In the genomic region with DNA sequence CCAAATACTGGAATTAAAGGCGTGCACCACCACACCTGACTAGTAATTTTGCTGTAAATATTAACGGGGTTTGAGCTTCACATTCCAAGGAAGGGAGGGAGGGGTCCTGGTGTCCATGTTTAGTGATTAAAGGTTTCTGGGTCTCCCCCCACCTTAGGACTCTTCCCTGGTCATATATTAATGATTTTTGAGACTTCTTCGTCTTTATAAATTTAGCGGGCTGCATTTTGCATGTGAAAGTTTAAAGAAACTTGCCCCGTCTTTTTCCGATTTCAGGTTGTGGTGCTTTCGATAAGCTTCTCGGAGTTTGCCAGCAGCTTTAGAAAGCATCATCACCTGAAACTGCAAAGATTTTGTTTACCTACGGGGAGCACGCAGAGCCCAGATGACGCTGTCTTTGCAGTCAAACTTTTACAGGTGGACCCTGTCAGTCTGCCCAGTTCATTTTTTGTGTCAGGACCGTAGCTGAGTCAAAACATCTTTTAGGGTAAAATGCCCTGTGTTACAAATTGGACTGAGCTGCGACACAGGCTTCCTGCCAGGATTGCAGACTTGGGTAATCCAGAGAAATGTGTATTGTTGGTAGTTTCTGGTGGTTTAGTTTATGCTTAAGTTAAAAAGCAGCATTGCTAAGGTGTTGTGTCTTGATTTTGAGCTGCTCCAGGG, we compare ENCODE assay signal across 8 mouse cellular contexts. TPM values are rescaled to one million over a fixed set of nuclear protein-coding genes. Genes with fewer than 3 reads are reported as not detected.
A peak's percentile ranks its signal among the peaks of the same experiment; 100 is the strongest.
DNase-seq lines count a peak whose midpoint lies in the region; ATAC-seq lines count a peak whose summit lies in the region.

No protein-coding gene starts in this region.

- WGBS in lung, embryonic 15.5 days: 54% methylated on average over 13 of the region's 13 CpGs
- 95% methylated on average over 13 of the region's 13 CpGs for WGBS in midbrain, embryonic 10.5 days

- no peak for DNase-seq in lung, postnatal 36 days
- DNase-seq in cerebellum, postnatal 10 days: peak; percentile 52 to 59
- peak; percentile 69 for DNase-seq in induced T-regulatory cell, adult 2 months (ENCODE audit: low read depth)
- no peak for DNase-seq in midbrain, embryonic 10.5 days (ENCODE audit: low spot score)
- no peak for DNase-seq in natural killer cell, adult 2 months (ENCODE audit: low spot score in 2 of 2)
- DNase-seq in frontal cortex, adult 2 months (ENCODE audit: extremely low spot score in 1 of 2, low spot score in 1 of 2): no peak

- peak overlapping the region; percentile 67 for H3K4me2 ChIP-seq in lung, embryonic 15.5 days

- peaks cover 27% of the 10 kb centered on the region for H3K36me3 ChIP-seq in lung, embryonic 15.5 days
- peaks cover 73% of the 10 kb centered on the region for H3K36me3 ChIP-seq in midbrain, embryonic 10.5 days

- H3K9ac ChIP-seq in lung, embryonic 15.5 days: 0 out of 2 replicates have a peak overlapping the region, but pooled peaks have one; percentile 14

- no peak for ATAC-seq in lung, embryonic 15.5 days (ENCODE audit: borderline replicate concordance, extremely low read depth, low FRiP score, low TSS enrichment)
- ATAC-seq in erythroblast, adult 5-6 weeks (replicated peaks; ENCODE audit: low FRiP score, poor library complexity, severe bottlenecking): no peak

- no peaks in the 10 kb centered on the region for H3K27me3 ChIP-seq in lung, embryonic 15.5 days
- no peaks in the 10 kb centered on the region for H3K27me3 ChIP-seq in midbrain, embryonic 10.5 days (ENCODE audit: low read depth, poor library complexity, severe bottlenecking)

- peak overlapping the region; percentile 34 for H3K27ac ChIP-seq in lung, embryonic 15.5 days
- no peak overlapping the region for H3K27ac ChIP-seq in midbrain, embryonic 10.5 days (replicated peaks)

- H3K4me1 ChIP-seq in lung, embryonic 15.5 days: peaks cover 35% of the 10 kb centered on the region
- H3K4me1 ChIP-seq in midbrain, embryonic 10.5 days: peaks cover 55% of the 10 kb centered on the region

- H3K4me3 ChIP-seq in lung, embryonic 15.5 days: peak overlapping the region; percentile 48
- peak overlapping the region; percentile 58 for H3K4me3 ChIP-seq in midbrain, embryonic 10.5 days

- H3K9me3 ChIP-seq in lung, embryonic 15.5 days: no peaks in the 10 kb centered on the region
- no peaks in the 10 kb centered on the region for H3K9me3 ChIP-seq in midbrain, embryonic 10.5 days (replicated peaks)

RNA-seq across cellular contexts. Expression of a gene that starts 5.3 kb away (rescaled TPM):
- polyA plus RNA-seq in lung, embryonic 15.5 days (2015; fragmentation: Nextera tagmentation; extraction: Ambion mirVana): 53.7 and 59.3 TPM in 2 replicates
- polyA plus RNA-seq in midbrain, embryonic 10.5 days (2016; fragmentation: Nextera tagmentation; extraction: Ambion mirVana): 30.5 and 38.9 TPM in 2 replicates
- total RNA-seq in erythroblast, adult 5-6 weeks (2015; ENCODE audit: low replicate concordance): 30.1 and 35.2 TPM in 2 replicates
- total RNA-seq in erythroblast, adult 5-6 weeks (2017; ENCODE audit: low replicate concordance): 32.3 and 41.7 TPM in 2 replicates
- 41.6 and 51.6 TPM in 2 replicates for polyA plus RNA-seq in frontal cortex, adult 2 months (2012; rRNA removed)

Comparison
In these comparisons a context has a peak if more than half of its experiments do, and no peak if none do; other contexts are left out.
1. DNase-seq: peak in cerebellum, postnatal 10 days (2 of 2) and induced T-regulatory cell, adult 2 months (single experiment); none in lung, postnatal 36 days (single experiment), midbrain, embryonic 10.5 days (single experiment), natural killer cell, adult 2 months (0 of 2) and frontal cortex, adult 2 months (0 of 2).